Mouse (Mus musculus) gastrocnemius, postnatal 25 days (tissue): ENCODE measurements around the gene Degs2. TPM values are rescaled to one million over a fixed set of nuclear protein-coding genes. Genes with fewer than 3 reads are reported as not detected.

ENCODE experiments used
- DNase-seq: peaks from one replicate; pipeline ENCODE4 v3.0.0; 2022
- total RNA-seq, 2 experiments: library from RNA; stranded (reverse); gene quantifications; 1 replicate in 1 of 2; 2 replicates in 1 of 2; pipeline ENCODE4 v1.2.3; 2021

The Degs2 gene
- total RNA-seq, 2 experiments from 2014 or later: 0.19 TPM; not detected in 1

DNA sequence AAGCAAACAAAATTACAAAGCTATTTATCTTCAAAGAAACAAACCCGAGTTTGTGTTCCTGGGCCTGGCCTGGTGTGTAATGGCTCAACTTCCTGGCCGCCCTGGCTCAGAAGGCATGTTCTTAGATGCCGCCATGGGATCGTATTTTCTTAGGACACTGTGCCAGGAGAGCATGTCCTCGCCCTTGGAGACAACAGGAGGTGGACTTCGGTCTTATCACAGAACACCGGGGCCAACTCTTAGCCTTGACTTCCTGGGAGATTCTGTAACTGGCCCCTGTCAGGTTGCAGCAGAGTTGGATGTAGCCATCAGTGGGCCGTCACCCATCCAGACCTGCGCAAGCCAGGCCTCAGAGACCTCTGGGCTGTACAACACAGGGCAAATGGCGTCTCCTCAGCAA, 2.5 kb downstream of the Degs2 start:
- DNase-seq: no peak

DNA sequence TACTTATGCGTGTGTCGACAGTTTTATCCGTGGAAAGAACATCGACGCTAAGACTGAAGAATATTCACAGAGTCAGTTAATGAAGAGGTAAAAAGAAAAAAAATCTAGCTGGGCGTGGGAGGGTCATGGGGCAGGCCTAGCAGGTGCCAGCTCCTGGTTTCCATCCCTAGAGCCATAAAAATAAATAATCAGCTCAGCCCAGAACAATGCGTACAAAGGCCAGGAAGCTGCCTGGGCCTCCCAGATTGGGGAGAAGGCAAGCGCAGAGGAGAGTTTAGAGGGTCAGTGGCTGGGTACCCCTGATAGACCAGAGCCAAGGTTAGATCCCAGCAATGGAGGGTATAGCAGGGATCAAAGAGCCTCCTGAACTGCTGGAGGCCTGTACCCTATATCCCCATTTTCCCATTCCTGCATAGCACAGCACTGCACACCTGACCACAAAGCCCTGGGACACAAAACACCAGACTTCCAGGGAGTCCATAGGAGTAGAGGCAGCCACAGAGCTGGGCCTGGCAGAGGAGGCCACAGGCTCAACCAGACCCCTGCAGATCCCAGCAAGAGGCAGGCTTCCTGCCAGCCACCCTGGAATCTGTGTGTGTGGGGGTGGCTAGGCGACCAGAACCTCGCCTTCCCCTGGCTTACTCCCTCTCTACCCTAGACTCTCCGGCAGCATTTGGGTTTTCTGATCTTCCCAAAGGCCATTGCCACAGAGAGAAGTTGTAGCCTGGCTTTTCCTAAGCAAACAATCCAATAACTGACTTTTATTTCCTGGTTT, 3.2 kb downstream of the Degs2 start:
- DNase-seq: no peak

DNA sequence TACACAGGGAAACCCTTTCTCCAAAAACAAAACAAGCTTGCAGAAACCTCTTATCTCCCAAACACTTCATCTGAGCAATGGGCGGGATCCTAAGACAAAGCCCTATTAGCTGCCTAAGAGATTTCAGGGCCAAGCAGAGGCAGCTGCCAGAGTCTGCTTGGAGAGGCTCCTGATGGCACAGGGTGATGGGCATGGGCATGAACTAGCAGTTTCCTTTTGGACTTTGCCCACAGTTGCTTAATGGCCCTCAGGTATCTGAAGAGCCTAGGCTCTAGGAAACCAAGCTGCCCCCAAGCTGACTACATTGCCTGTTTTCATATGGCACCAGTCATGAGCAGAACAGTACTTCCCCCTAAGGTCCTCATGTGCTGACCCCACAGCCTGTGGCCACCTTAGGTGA, 7.9 kb downstream of the Degs2 start:
- no peak for DNase-seq

GRCm38 (mm10) chr12:108693592-108693991, 8.5 kb downstream of the Degs2 start:
- no peak for DNase-seq

DNA sequence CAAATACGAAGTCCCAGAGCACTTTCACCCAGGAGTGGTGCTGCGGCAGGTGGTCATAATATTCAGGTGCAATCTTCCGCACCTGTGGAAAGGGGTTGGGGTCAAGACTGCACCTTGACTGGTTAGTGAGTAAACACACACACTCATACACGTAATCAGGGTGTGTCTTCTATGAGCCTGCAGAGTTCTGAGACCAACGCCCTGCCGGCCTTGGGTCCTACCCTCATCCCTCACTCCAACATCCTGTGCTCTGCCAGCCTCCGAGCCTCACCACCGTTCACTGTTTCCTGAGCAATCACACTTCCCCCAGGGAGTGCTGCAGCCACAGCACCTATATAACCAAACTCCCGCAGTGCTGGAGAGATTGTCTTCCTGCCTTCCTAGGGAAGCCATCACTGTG, 11.6 kb downstream of the Degs2 start:
- no peak for DNase-seq

- DNase-seq: no peak
Measured at GRCm38 (mm10) chr12:108689167-108689566, 12.9 kb downstream of the Degs2 start.

- no peak for DNase-seq
Measured at GRCm38 (mm10) chr12:108686926-108687325, 15.2 kb downstream of the Degs2 start.

DNA sequence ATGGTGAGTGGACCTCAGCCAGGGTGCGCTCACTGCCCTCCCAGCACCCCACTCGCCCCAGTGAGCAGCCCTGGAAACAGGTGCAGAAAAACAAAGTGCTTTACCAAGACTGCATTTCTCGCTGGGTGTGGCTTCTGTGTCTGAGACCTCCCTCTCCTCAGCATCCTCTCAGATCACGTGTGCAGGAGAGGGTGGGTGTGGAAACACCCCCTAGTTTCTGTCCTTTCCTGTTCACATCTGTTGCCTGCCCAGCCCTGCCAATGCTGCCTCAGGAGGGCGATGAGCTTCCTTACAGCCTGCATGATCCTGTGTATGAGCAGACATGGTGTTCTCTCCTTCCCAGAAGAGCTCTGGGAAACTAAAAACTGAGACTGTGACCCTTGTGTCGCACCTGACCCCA, 15.7 kb downstream of the Degs2 start:
- no peak for DNase-seq

DNA sequence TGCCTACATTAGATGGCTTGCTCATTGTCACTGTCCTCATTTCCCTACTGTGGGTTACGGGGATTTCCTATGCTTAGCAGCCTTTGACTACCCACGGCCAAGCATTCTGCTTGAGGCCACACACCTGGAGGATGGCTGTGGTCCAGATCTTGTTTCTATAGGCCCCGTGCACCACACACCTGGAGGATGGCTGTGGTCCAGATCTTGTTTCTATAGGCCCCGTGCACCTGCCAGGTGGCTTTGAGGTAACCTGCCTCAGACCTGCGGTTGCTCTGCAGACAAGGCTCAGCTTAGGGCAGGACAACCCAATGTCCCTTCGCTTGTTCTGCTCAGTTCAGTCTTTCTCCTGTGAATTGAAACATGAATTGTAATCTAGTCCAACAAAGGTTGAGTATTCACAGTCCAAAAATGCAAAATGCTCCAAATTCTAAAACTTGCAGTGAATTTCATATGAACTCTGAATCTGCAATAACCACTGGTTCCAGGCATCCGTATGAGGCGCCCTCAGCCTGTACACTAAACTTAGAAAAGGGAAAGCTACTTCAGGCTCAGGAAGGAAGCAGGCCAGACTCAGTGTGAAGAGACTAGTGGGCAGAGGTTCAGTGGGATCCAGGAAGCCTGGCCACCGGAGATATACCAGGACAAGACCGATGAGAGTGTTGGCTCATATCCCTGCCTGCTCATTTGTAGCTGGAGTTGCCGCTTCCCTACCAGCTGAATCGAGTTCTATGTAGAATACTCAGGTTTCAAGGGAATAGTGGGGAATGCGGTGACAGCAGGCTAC, 19.7 kb downstream of the Degs2 start:
- DNase-seq: no peak

DNA sequence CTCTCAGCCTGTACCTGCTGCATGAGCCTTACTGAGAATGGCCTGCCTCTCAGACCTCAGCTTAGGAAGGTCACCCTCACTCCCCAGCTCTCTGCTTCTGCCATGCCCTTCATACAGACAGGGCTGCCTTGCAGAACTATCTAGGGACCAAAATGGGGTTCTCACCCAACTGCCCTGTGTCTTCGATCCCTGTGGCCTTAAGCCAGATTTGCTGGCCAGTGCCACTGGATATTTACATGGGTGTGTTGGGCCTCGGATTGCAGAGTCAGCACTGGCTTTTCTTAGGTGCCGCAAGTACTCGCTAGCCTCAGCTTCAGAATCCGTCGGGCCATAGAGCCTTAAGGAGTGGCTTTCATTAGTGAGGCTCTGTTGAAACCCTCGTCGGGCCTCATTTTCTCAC, 21.3 kb downstream of the Degs2 start:
- DNase-seq: no peak

GRCm38 (mm10) chr12:108678366-108678765, 23.7 kb downstream of the Degs2 start:
- no peak for DNase-seq

DNA sequence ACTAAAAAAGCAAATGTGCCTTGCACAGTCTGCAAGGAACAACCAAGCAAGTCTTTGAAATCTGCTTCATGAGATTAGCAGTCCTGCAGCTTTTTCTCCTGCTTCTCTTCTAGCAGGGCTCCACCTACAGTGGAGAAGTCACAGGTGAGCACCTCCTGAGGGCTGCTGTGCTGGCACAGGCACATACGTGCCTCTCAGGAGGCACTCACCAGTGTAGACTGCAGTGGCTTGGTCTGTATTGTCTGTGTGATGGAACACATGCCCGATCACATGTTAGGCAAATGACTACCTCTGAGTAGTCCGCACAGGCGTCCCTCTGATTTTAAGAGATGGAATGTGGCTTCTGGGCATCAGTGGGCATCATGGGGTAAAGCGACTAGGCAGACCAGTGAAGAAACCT, 25.0 kb downstream of the Degs2 start:
- no peak for DNase-seq

GRCm38 (mm10) chr12:108675614-108676401, 26.3 kb downstream of the Degs2 start:
- DNase-seq: no peak

DNA sequence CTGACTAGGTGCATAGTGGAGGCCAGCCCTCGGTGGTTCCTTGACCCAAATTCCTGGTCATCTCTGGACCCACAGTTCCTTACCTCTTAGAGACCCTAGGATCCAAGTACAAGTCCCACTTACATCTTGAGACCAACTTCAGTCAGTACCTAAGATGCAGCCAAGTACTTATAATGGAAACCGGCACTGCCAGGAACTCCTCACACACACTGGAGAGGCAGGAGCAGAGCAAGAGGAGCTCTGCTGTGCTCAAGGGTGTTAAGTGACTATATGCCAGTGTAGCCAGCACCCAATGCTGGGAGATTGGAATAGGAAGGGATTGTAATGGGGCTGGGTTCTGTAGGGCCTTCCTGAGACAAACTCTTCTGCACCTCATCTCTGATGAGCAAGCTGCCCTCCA, 27.2 kb downstream of the Degs2 start:
- DNase-seq: no peak

GRCm38 (mm10) chr12:108674502-108674901, 27.6 kb downstream of the Degs2 start:
- peak; percentile 58 for DNase-seq

DNA sequence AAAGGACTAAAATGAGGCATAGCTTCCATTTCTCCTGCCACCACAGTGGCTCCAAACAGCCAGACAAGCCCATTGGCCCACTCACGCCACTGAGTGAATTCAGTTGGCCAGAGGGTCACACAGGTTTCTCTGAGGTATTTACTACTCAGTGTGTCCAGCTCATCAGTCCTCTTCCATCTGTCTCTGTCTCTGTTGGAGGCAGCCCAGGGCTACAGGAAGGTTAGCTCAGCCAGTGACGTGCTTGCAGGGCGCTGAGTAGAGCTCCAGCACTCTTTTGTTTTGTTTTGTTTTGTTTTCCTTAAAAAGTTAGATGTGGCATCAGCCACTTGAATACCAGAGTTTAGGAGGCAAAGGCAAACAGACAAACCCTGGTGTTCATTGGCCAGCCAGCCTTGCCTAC, 28.6 kb downstream of the Degs2 start:
- DNase-seq: no peak

DNA sequence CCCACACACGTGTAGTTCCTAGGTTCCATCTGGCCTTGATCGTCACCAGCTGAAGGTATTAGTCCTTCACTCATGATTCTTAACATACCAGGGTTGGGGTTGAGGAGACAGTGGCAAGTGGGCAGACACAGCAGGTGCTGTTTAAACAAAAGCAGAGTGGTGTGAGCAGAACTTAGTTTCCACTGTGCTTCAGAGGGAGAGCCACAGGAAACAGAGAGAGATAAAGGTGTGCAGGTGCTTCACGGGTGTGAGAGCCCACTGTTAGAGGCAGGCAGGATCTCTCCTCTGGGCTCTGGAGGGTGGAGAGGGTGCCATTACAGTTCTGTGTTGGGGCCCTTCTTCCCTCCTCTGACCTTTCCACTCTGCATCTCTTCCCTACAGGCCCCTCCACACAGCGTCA, 29.2 kb downstream of the Degs2 start:
- DNase-seq: no peak

DNA sequence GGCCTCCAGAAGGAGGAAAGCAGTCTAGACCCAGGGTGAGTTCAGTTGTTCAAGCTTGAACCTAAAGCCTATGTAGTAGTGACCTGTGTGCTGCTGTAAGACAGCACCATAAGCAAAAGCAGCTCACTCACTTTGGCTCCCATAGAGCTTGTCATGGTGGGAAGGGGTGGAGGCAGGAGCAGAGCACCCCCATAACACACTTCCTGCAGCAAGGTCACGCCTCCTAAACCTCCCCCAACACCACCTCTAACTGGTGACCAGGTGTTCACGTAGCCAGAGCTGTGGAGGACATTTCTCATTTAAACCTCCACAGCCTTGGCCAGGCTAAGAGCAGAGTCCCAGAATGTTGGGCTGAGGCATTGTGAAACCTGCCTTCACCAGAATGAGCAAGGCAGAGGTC, 30.6 kb downstream of the Degs2 start:
- no peak for DNase-seq

DNA sequence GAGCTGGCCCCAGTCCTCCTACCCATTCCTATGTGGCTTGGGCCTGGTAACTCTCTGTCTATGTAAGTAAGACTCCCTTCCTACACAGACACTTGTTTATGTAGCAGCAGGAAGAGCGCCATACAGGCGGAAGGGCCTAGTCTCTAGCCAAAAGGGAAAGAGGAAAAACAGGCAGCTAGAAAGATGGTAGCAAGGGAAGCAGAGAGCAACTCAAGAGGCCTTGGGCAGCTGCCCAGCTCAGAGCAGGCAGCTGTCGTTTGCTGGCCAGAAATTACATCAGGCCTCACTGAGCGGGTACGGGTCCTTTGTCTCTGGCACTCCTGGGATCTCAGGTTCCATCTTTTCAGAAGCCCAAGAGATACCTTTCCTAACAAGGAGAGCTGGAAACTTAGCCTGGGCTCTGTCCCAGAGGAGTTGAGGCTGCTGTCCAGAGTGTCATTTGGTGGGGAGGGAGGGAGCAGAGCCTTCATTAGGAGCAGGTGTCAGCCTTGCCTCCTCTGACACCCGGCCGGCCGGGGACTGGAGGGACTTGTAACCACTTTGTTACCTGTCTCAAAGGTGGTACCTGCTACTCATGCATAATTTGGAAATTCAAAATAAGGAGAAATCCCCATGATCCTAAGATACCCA, 33.4 kb downstream of the Degs2 start:
- DNase-seq: peak; percentile 50

GRCm38 (mm10) chr12:108657350-108657749, 44.8 kb downstream of the Degs2 start:
- no peak for DNase-seq

DNA sequence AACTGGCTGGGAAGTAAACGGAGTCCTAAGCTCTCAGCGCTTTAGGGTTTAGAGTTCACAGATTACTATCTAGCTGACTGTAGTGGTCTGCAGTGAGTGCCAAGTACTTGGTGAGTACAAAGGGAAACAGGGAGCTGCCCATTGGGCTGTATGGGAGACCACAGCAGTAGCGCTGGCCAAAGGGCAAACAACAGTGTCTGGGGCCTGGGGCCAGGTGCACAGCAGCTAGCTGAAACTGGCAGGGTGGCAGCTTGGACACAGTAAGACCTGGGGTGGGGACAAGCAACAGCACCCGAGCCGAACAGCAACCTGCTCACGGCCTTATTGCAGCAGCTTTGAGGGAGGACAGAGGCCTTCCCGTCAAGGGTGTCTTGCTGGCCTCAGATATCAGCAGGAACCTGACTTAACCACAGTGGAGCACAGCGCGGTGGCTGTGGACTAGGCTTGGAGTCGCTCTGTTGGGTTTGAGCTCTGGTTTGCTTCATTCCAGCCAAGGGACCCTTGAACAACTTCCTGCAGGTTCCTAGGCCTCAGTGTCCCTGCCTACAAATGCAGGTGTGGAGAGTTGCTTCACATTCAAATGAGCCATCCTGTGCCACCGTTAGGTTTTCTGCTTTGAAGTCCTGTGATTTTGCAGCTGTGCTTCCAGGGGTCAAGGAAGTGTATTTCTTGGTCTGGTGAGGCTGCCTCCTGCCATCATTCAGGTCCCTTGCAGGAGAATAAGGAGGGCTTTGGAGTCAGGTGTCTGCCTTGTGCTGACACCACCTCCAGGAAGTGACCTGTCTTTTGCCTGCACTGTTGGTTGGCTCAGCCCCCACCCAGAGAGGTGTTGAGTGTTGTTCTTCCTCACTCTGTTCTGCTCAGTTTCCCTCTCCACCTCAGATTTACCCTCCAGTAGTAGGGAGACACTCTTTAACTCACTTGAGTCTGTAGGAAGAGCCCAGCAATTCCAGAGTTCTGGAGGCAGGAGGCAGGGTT, 48.5 kb downstream of the Degs2 start:
- no peak for DNase-seq
